Mouse (Mus musculus) heart, embryonic 14.5 days (tissue): ENCODE measurements around the gene Ankrd33. TPM values are rescaled to one million over a fixed set of nuclear protein-coding genes. Genes with fewer than 3 reads are reported as not detected.

ENCODE experiments used
- ATAC-seq: fragments of 200-750 bp; cut with Nextera tagmentation; 2 replicates; pipeline ENCODE4 v1.8.0; 2017; ENCODE audit warnings: low read depth, moderate TSS enrichment; ENCODE audit not compliant: insufficient number of reproducible peaks, insufficient read depth, low FRiP score
- H3K27ac ChIP-seq, 2 experiments: fragments of 200-500 bp in 1 of 2; fragments of 300-500 bp in 1 of 2; sonication (generic) in 1 of 2; replicated peaks in 1 of 2; 2 replicates each; pipeline ENCODE4 v1.5.1; 2012 to 2014; ENCODE audit warnings: low read depth in 2 of 2, low read length in 2 of 2, control low read depth in 1 of 2, mild to moderate bottlenecking in 1 of 2, mixed read lengths in 1 of 2; ENCODE audit not compliant: control insufficient read depth in 1 of 2, insufficient read depth in 1 of 2
- H3K27me3 ChIP-seq: fragments of 300-500 bp; sonication (generic); 2 replicates; pipeline ENCODE4 v1.6.1; 2014; ENCODE audit warnings: mild to moderate bottlenecking, low read length, control low read depth; ENCODE audit not compliant: control insufficient read depth, insufficient read depth
- H3K36me3 ChIP-seq: fragments of 300-500 bp; sonication (generic); 2 replicates; pipeline ENCODE4 v1.6.1; 2014; ENCODE audit warnings: mild to moderate bottlenecking, control low read depth, low read length, mixed read lengths; ENCODE audit not compliant: control insufficient read depth, insufficient read depth
- H3K4me1 ChIP-seq, 2 experiments: fragments of 200-500 bp in 1 of 2; fragments of 300-500 bp in 1 of 2; sonication (generic) in 1 of 2; 2 replicates each; pipeline ENCODE4 v1.6.1; 2012 to 2014; ENCODE audit warnings: low read length in 2 of 2, control low read depth in 1 of 2, mixed read lengths in 1 of 2; ENCODE audit not compliant: control insufficient read depth in 2 of 2, insufficient read depth in 2 of 2
- H3K4me2 ChIP-seq: fragments of 300-500 bp; sonication (generic); 2 replicates; pipeline ENCODE4 v1.6.1; 2014; ENCODE audit warnings: mild to moderate bottlenecking, low read length
- H3K4me3 ChIP-seq, 2 experiments: fragments of 200-500 bp in 1 of 2; fragments of 300-500 bp in 1 of 2; sonication (generic) in 1 of 2; 2 replicates each; pipeline ENCODE4 v1.5.1; 2012 to 2014; ENCODE audit warnings: low read length in 2 of 2, mild to moderate bottlenecking in 2 of 2, control low read depth in 1 of 2, low read depth in 1 of 2, moderate library complexity in 1 of 2; ENCODE audit not compliant: control insufficient read depth in 1 of 2, insufficient read depth in 1 of 2
- H3K9ac ChIP-seq: fragments of 300-500 bp; sonication (generic); 2 replicates; pipeline ENCODE4 v1.6.1; 2014; ENCODE audit warnings: mild to moderate bottlenecking, low read length
- H3K9me3 ChIP-seq: fragments of 300-500 bp; sonication (generic); 2 replicates; pipeline ENCODE4 v1.6.1; 2016; ENCODE audit warnings: low read length, control low read depth; ENCODE audit not compliant: control insufficient read depth
- WGBS: fragments of 180-500 bp; shearing (Covaris S2); extraction: QIAGEN DNeasy Blood & Tissue Kit; methylation state at CpG from one replicate; pipeline ENCODE4 v1.1.7; 2014; 5-methylcytosine and 5-hydroxymethylcytosine counted together
- polyA plus RNA-seq: library from polyadenylated mRNA; unstranded; fragments of >200 nt; fragmentation: Nextera tagmentation; extraction: Ambion mirVana; gene quantifications from 2 replicates; pipeline ENCODE4 v1.2.1, GENCODE M21; 2014

The Ankrd33 gene
- polyA plus RNA-seq, 1 experiment from 2014 or later = not detected

DNA sequence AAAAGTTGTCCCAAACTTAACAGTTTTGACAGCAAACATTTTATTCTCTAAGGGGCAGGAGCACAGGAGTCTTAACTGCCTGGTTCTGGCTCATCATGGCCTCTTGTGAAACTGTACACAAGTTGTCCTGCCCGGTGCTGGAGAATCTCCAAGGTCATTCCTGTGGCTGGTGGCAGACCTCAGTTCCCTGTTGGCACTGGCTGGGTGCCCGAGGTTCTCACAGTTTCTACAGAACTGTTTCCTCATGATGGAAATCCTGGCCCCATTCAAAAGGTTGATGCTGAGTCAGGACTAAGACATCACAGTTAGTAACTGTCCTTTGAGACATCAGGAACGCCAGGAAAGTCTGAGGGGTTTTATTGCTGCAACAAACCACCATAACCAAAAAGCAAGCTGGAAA lies 28.6 kb upstream of the Ankrd33 start:
- ATAC-seq = no peak
- Histone ChIP-seq H3K36me3 (no peaks in the 10 kb centered on the region), H3K9me3 (no peaks in the 10 kb centered on the region), H3K9ac (no peak overlapping the region), H3K27ac (no peak overlapping the region), H3K4me2 (no peak overlapping the region), H3K4me1 (no peaks in the 10 kb centered on the region), H3K4me3 (no peak overlapping the region), H3K27me3 (no peaks in the 10 kb centered on the region)
- 61% methylated on average over 3 of the region's 3 CpGs for WGBS

DNA sequence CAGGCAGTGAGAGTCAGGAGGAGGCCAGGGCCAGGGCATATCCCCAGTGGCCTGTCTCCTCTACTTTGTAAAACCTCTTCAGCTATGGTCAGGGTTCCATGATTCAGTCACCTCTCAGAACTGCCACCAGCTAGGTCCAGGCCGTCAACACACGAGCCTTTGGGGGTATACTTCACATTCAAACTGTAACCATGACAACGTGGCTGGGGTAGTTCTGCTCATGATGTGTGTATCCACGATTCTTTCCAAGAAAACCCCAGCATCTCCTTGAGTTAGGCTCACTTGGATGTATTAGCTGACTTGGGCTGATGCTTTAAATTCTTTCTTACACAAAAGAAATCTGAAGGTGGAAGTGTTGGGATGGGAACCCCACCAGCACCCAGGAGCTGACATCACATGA lies 27.3 kb upstream of the Ankrd33 start:
- no peak overlapping the region for H3K9ac ChIP-seq
- H3K27ac ChIP-seq = no peak overlapping the region
- whole genome bisulfite sequencing = 70% methylated on average over 4 of the region's 4 CpGs
- no peaks in the 10 kb centered on the region for H3K36me3 ChIP-seq
- H3K4me2 ChIP-seq = no peak overlapping the region
- no peak overlapping the region for H3K4me3 ChIP-seq
- no peaks in the 10 kb centered on the region for H3K27me3 ChIP-seq
- no peak for ATAC-seq
- peaks cover 0 to 6% of the 10 kb centered on the region in 2 experiments; a peak in 1 of 4 replicates for H3K4me1 ChIP-seq
- H3K9me3 ChIP-seq = no peaks in the 10 kb centered on the region

DNA sequence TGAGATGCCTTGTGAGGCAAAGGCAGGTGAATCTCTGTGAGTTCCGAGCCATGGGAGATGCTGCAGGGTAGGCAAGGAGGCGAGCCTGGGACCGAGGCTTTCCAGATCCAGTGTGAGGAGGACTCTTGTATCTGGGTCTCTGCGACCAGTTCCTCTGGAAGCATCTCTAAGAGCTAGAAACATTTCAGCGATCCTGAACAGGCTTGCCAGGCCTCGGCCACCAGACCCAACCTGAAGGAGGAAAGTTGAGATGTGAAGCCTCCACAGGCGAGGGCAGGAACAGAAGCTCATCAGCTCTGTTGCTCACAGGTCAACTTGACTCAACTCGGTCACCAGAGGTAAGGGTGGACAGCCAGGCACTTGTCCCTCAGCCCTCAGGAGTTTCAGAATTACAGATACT lies 24.0 kb upstream of the Ankrd33 start:
- no peak overlapping the region for H3K4me3 ChIP-seq
- H3K9ac ChIP-seq = no peak overlapping the region
- no peak overlapping the region for H3K4me2 ChIP-seq
- WGBS = 86% methylated on average over 8 of the region's 8 CpGs
- no peak overlapping the region for H3K27ac ChIP-seq
- H3K9me3 ChIP-seq = no peaks in the 10 kb centered on the region
- ATAC-seq = no peak
- H3K36me3 ChIP-seq = no peaks in the 10 kb centered on the region
- H3K4me1 ChIP-seq = peaks cover 0 to 9% of the 10 kb centered on the region in 2 experiments; a peak in 2 of 4 replicates
- no peaks in the 10 kb centered on the region for H3K27me3 ChIP-seq

DNA sequence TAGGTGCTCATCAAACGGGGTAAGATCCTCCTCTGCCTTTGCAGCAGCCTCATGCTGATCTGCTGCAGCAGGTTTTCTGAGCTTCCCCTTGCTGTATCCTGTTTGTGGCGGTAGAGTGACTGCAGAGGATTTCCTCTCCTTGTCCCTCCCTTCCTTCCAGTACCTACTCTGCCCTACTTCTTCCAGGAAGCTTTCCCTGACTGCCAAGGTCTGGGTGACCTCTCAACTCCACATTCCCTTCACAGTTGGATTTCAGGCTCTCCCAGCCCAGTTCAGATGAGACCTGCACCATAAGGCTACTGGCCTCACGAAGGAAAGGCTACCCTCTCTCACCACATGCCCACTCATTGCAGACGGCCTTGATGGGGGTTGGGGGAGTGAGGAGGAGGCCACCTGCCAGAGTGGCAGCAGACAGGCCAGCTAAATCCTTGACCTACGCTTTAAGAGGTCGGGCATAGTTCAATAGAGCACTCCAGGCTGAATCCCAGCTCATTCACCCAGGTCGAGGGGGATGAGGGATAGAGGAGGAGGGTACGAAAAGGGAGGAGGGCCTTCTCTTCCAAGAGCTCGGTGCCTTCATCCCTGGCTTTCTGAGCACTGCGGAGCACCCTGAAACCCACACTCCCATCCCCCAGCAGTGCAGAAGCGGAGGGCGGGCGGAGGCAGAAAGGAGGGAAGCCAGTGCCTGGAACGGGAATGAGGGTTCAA lies 23.3 kb upstream of the Ankrd33 start:
- no peak overlapping the region; the same call in 1 of the 2 replicates for H3K4me2 ChIP-seq
- WGBS = 51% methylated on average over 14 of the region's 14 CpGs

DNA sequence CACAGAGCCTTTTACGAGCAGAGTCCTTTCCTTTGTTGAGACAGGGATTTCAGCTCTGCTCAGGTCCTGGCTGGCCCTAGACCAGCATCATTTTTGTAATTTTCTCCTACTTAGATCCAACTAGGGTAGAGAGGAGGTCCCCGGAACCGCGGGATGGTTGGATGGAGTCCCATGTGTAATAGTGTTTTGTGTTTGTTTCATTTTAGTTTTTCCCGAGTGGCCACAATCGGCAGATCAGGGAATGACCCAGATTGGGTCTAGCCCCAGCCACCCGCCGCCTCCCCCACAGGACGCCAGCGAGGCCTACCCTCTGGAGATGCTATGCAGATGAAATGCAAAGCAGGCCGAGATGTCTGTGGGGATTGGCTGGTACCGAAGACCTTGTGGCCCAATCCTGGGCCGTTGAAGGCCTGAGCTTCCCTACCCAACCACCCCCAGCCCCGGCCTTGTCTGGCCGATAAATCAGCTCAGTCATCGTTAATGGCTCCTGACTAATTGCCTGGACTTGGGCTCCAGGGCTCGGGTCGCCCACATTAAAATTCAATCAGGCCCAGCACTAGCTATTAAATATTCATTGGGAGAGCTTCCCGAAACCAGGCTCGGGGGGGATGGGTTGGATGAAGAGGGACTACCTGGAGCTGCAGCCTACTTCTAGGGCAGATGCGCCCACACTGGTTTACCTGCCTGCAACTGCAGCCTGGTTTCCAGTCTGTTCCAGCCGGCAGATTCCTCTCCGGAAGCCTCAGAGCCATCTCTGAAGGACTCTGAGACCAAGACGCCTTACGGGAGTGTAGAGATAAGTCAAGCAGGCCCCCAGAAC lies 22.5 kb upstream of the Ankrd33 start:
- Histone ChIP-seq H3K4me1 (peaks cover 4 to 13% of the 10 kb centered on the region in 2 experiments; a peak in 2 of 4 replicates), H3K9me3 (no peaks in the 10 kb centered on the region), H3K9ac (no peak overlapping the region; the same call in 1 of the 2 replicates), H3K36me3 (no peaks in the 10 kb centered on the region), H3K4me3 (no peak overlapping the region), H3K27ac (no peak overlapping the region), H3K4me2 (no peak overlapping the region; the same call in 1 of the 2 replicates), H3K27me3 (no peaks in the 10 kb centered on the region)
- ATAC-seq = no peak
- WGBS = 28% methylated on average over 25 of the region's 25 CpGs

More for the DNA sequence above, 23.3 kb upstream of the Ankrd33 start:
- ATAC-seq = no peak
- Histone ChIP-seq H3K36me3 (no peaks in the 10 kb centered on the region), H3K4me3 (no peak overlapping the region), H3K27ac (no peak overlapping the region), H3K27me3 (no peaks in the 10 kb centered on the region), H3K4me1 (peaks cover 0 to 9% of the 10 kb centered on the region in 2 experiments; a peak in 2 of 4 replicates), H3K9me3 (no peaks in the 10 kb centered on the region), H3K9ac (no peak overlapping the region)

DNA sequence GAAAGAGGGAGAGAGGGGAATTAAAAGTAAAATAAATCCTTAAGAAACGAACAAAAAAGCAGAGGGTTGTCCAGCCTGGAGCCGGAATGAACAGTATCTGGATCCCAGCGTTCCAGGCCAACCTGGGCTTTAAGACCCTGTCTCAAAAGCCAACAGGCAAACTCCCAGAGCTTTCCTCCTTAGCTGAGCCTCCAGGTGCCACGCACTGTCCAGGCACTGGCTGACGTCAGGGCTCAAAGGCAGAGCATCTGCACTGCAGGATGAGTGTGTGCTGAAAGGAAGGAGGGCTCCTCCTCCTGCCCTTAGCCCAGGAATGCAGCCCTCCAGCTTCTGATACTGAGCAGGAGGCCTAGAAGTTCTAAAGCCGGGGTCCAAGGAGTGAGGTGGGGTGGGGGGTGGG lies 21.6 kb upstream of the Ankrd33 start:
- peaks cover 8 to 17% of the 10 kb centered on the region in 2 experiments; a peak in 2 of 4 replicates for H3K4me1 ChIP-seq
- H3K36me3 ChIP-seq = no peaks in the 10 kb centered on the region
- H3K27me3 ChIP-seq = peaks cover 8% of the 10 kb centered on the region; the same call in 1 of the 2 replicates
- no peak overlapping the region for H3K27ac ChIP-seq
- H3K9me3 ChIP-seq = no peaks in the 10 kb centered on the region
- no peak for ATAC-seq
- H3K9ac ChIP-seq = no peak overlapping the region
- H3K4me2 ChIP-seq = no peak overlapping the region
- 39% methylated on average over 6 of the region's 6 CpGs for WGBS
- no peak overlapping the region for H3K4me3 ChIP-seq

DNA sequence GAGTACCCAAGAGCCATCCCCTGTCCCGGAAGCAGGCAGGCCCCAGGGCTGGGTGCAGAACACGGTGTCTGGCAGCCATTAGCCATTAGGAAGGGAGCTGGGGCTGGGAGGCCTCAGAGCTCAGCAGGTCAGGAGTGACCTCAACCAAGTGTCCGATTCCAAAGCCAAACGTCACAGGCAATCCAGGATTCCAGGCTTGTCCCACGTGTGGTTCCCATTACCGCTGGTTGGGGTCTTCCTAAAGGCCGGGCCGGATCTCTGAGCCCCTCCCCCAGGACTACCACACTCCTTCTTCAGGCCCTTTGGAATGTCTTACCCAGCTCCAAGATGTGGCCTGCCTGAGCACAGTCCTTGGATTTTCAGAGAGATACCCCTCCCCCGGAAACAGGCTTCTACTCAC lies 20.6 kb upstream of the Ankrd33 start:
- Histone ChIP-seq H3K27me3 (peaks cover 14% of the 10 kb centered on the region), H3K27ac (no peak overlapping the region), H3K4me3 (no peak overlapping the region), H3K9ac (no peak overlapping the region), H3K4me2 (no peak overlapping the region), H3K9me3 (no peaks in the 10 kb centered on the region), H3K4me1 (peaks cover 8 to 17% of the 10 kb centered on the region in 2 experiments; a peak in 2 of 4 replicates), H3K36me3 (no peaks in the 10 kb centered on the region)
- ATAC-seq = no peak
- WGBS = 58% methylated on average over 9 of the region's 9 CpGs
